Mouse (Mus musculus) G1E (cell line): ENCODE results near the gene Hsp90ab1.

Experiments
- CTCF ChIP-seq: IDR thresholded peaks from 2 replicates; pipeline ENCODE4 v1.5.1; 2012; ENCODE audit warnings: low read depth, low read length, inconsistent platforms, mixed read lengths
- GATA1 ChIP-seq: IDR thresholded peaks from 2 replicates; pipeline ENCODE4 v1.6.1; 2012; ENCODE audit warnings: borderline replicate concordance, low read length, inconsistent platforms, mixed read lengths
- POLR2AphosphoS5 ChIP-seq: IDR thresholded peaks from 2 replicates; pipeline ENCODE4 v1.6.1; 2012; ENCODE audit warnings: low read depth, low read length, inconsistent platforms; ENCODE audit not compliant: insufficient replicate concordance

GRCm38 (mm10) chr17:45556107-45556489 is 17.0 kb downstream of the Hsp90ab1 start:
- TF ChIP-seq POLR2AphosphoS5 (no peak), CTCF (no peak), GATA1 (no peak)
